Mouse (Mus musculus): Measurements from ENCODE around the gene Flvcr2. TPM values are rescaled to one million over a fixed set of nuclear protein-coding genes. Genes with fewer than 3 reads are reported as not detected.

The Flvcr2 gene
- polyA plus RNA-seq, 1 experiment from 2014 or later = 4.8 TPM

DNA sequence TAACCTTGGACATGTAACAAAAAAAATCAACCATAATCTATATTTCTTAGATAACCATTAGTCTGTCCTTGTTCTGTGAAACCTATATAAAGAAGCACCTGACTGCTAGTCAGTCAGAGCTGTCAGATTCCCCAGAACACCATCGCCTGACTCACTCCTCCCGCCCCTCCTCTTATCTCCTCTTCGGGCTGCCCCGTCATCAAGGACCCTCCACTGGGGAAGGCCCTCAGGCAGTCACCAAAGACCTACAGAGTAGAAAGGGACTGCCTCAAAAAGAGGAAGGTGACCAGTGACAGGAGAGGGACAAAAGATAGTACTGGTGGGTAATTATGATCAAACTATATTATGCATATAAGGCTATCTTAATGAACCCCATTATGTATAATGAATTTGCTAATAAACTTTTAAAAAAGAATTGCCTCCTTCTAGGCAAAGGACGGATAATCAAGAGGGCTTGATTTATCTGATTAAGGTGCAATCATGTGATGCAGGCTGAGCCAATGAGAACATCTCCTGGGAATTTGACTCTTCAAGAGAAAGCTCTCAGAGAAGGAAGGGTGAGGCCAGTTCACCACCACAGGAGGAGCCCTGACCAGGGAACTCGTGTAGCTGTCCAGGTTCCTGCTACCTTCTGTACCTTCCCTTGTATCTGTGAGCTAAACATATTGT is 19.5 kb upstream of the Flvcr2 start:
- Histone ChIP-seq H3K4me2 (replicated peaks; ENCODE audit: low read depth) (no peak overlapping the region), H3K4me1 (replicated peaks; ENCODE audit: control insufficient read depth, insufficient read depth) (no peaks in the 10 kb centered on the region), H3K4me3 (ENCODE audit: low read depth, low read length) (no peak overlapping the region), H3K9ac (ENCODE audit: low read length) (no peak overlapping the region), H3K9me3 (ENCODE audit: control insufficient read depth, low read length) (no peaks in the 10 kb centered on the region), H3K27ac (replicated peaks) (no peak overlapping the region), H3K27me3 (ENCODE audit: control insufficient read depth, insufficient read depth, low read length) (no peaks in the 10 kb centered on the region), H3K36me3 (ENCODE audit: control insufficient read depth, insufficient read depth, low read length) (no peaks in the 10 kb centered on the region)
- ATAC-seq (ENCODE audit: low FRiP score, low TSS enrichment) = no peak
- no peak for DNase-seq (ENCODE audit: low spot score)
- TF ChIP-seq CTCF (IDR thresholded peaks at IDR 0.05; ENCODE audit: low read depth) (no peak), EP300 (optimal IDR thresholded peaks at IDR 0.05) (no peak)
- 50% methylated on average over 6 of the region's 6 CpGs for WGBS

DNA sequence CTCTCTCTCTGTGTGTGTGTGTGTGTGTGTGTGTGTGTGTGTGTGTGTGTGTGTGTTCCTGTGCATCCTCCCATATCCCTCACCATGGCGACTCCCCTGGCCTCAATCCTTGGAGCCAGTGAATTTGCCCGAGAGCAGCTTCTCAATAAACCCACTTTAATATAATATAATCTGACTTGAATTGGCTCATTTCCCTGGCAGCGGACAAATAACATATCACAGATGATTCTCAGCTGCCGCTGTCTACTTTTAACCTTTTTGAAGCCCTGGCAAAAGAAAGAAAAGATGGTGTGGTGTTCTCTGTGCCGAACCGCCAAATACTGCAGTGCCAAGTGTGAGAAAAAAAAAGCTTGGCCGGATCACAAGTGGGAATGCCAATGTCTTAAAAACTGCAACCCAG is 18.2 kb upstream of the Flvcr2 start:
- H3K27me3 ChIP-seq (ENCODE audit: control insufficient read depth, insufficient read depth, low read length) = no peaks in the 10 kb centered on the region
- no peaks in the 10 kb centered on the region for H3K4me1 ChIP-seq (replicated peaks; ENCODE audit: control insufficient read depth, insufficient read depth)
- TF ChIP-seq EP300 (optimal IDR thresholded peaks at IDR 0.05) (no peak), CTCF (IDR thresholded peaks at IDR 0.05; ENCODE audit: low read depth) (no peak)
- no peak overlapping the region for H3K4me2 ChIP-seq (replicated peaks; ENCODE audit: low read depth)
- H3K4me3 ChIP-seq (ENCODE audit: low read depth, low read length) = no peak overlapping the region
- DNase-seq (ENCODE audit: low spot score) (no peak), ATAC-seq (ENCODE audit: low FRiP score, low TSS enrichment) (no peak)
- no peaks in the 10 kb centered on the region for H3K36me3 ChIP-seq (ENCODE audit: control insufficient read depth, insufficient read depth, low read length)
- H3K27ac ChIP-seq (replicated peaks) = no peak overlapping the region
- WGBS = 48% methylated on average over 7 of the region's 7 CpGs
- no peaks in the 10 kb centered on the region for H3K9me3 ChIP-seq (ENCODE audit: control insufficient read depth, low read length)
- H3K9ac ChIP-seq (ENCODE audit: low read length) = no peak overlapping the region

DNA sequence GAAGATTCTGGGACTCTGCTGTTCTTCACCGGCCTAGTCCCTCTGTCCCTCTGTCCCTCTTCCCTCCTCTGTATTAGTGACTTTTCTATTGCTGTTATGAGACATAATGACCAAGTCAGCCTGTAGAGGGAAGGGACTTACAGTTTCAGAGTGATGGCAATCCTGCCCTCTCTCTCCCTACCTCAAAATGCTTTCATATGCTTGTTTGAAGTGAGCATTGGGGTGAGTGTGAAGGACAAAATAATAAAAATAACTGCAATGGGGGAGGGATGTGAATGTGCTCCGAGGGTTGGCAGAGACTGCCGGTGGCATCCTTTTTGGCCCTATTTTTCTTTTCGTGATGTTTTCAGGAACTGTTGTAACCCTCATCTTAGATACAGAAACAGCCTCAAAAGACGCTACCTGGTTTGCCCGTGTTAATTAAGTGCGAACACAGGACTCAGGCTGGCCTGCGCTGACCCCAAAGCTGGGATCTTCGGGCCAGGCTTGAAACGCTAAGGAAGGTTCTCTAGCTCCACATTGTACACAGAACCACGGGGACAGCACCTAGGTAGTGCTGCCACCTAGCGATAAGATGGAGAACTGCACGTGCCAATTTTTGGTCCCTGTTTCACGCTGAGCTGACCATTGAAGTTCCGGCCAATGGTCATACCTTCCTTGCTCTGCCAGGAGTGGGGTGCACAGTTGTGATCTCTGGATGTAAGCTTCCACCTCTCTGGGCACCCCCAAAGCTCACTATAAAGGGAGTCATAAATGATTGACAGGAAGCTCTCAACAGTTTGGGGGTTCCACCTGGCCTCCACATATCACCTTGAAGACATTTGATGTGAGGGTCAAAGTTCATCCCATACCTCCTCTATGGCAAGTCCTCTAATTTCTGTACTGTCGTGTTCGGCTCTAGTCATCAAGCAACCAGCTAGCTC is 17.1 kb upstream of the Flvcr2 start:
- ATAC-seq (ENCODE audit: low FRiP score, low TSS enrichment) (peak; percentile 61; the same call in 1 of the 2 replicates), DNase-seq (ENCODE audit: low spot score) (peak; percentile 68)
- 36% methylated on average over 17 of the region's 17 CpGs for WGBS
- Histone ChIP-seq H3K4me3 (ENCODE audit: low read depth, low read length) (no peak overlapping the region), H3K27ac (replicated peaks) (no peak overlapping the region), H3K36me3 (ENCODE audit: control insufficient read depth, insufficient read depth, low read length) (no peaks in the 10 kb centered on the region), H3K9ac (ENCODE audit: low read length) (no peak overlapping the region), H3K9me3 (ENCODE audit: control insufficient read depth, low read length) (no peaks in the 10 kb centered on the region), H3K4me1 (replicated peaks; ENCODE audit: control insufficient read depth, insufficient read depth) (no peaks in the 10 kb centered on the region), H3K27me3 (ENCODE audit: control insufficient read depth, insufficient read depth, low read length) (no peaks in the 10 kb centered on the region), H3K4me2 (replicated peaks; ENCODE audit: low read depth) (no peak overlapping the region)
- TF ChIP-seq CTCF (IDR thresholded peaks at IDR 0.05; ENCODE audit: low read depth) = peak; percentile 97
- no peak for TF ChIP-seq EP300 (optimal IDR thresholded peaks at IDR 0.05)

DNA sequence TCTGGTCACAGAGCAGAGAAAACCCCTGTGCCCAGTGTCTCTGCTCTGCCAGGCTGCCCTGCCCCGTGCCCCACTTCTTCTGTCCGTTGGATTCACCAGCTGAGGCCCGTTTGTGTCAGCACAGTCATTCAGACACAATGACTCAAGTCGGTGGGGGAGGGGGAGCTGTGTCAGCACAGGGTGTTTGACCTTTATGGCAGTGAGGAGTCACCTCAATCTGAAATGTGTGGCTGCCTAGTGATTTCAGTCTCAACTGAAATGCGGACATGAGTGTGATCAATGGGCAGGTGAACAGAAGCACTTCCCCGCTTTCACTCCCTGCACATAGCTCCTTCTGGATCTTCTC is 16.4 kb upstream of the Flvcr2 start:
- WGBS = 62% methylated on average over 6 of the region's 6 CpGs
- DNase-seq (ENCODE audit: low spot score) (no peak), ATAC-seq (ENCODE audit: low FRiP score, low TSS enrichment) (peak; percentile 21; the same call in 1 of the 2 replicates)
- no peak overlapping the region for H3K4me2 ChIP-seq (replicated peaks; ENCODE audit: low read depth)
- H3K27ac ChIP-seq (replicated peaks) = no peak overlapping the region
- H3K27me3 ChIP-seq (ENCODE audit: control insufficient read depth, insufficient read depth, low read length) = no peaks in the 10 kb centered on the region
- no peak overlapping the region for H3K4me3 ChIP-seq (ENCODE audit: low read depth, low read length)
- no peak overlapping the region for H3K9ac ChIP-seq (ENCODE audit: low read length)
- no peaks in the 10 kb centered on the region for H3K4me1 ChIP-seq (replicated peaks; ENCODE audit: control insufficient read depth, insufficient read depth)
- TF ChIP-seq EP300 (optimal IDR thresholded peaks at IDR 0.05) (no peak), CTCF (IDR thresholded peaks at IDR 0.05; ENCODE audit: low read depth) (no peak)
- no peaks in the 10 kb centered on the region for H3K9me3 ChIP-seq (ENCODE audit: control insufficient read depth, low read length)
- H3K36me3 ChIP-seq (ENCODE audit: control insufficient read depth, insufficient read depth, low read length) = no peaks in the 10 kb centered on the region

DNA sequence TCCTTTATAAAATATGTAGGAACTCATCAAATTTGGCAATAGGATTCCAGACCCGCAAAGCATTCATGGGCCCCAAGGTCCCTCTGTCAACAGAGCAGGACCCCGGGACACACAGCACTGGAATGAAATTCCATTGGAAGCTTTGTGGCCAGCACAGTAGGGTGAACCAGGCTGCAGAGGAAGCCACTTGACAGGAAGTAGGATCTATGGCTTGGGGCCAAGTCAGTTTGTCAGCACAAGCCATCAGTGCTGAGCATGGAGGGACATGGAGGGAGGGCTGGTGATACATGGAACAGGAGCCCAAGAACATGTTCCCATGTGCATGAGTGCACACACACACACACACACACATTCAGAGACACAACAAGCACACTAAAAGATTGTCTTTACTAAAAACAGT is 10.1 kb upstream of the Flvcr2 start:
- no peak overlapping the region for H3K27ac ChIP-seq (replicated peaks)
- ATAC-seq (ENCODE audit: low FRiP score, low TSS enrichment) = no peak
- H3K4me3 ChIP-seq (ENCODE audit: low read depth, low read length) = no peak overlapping the region
- TF ChIP-seq EP300 (optimal IDR thresholded peaks at IDR 0.05) (no peak), CTCF (IDR thresholded peaks at IDR 0.05; ENCODE audit: low read depth) (no peak)
- H3K9ac ChIP-seq (ENCODE audit: low read length) = no peak overlapping the region
- no peak overlapping the region for H3K4me2 ChIP-seq (replicated peaks; ENCODE audit: low read depth)
- no peaks in the 10 kb centered on the region for H3K27me3 ChIP-seq (ENCODE audit: control insufficient read depth, insufficient read depth, low read length)
- H3K9me3 ChIP-seq (ENCODE audit: control insufficient read depth, low read length) = no peaks in the 10 kb centered on the region
- H3K4me1 ChIP-seq (replicated peaks; ENCODE audit: control insufficient read depth, insufficient read depth) = no peaks in the 10 kb centered on the region
- 70% methylated on average over 2 of the region's 2 CpGs for WGBS
- no peaks in the 10 kb centered on the region for H3K36me3 ChIP-seq (ENCODE audit: control insufficient read depth, insufficient read depth, low read length)
- no peak for DNase-seq (ENCODE audit: low spot score)

DNA sequence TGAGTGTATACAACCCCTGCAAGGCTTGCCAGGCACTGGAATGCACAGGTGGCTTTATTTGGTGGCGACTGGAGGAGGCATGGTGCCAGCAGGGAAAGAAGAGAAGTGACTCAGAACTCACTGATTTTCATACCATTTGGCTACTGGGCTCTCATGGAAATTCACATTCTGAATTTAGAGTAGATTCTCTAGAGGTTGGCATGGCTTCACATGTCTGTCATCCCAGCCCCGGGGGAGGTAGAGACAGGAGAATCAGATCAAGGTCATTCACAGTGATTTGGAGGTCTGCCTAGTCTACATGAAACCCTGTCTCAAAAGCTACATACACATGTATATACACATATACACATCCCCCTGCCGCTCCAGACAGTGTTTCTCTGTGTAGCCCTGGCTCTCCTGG is 9.4 kb upstream of the Flvcr2 start:
- TF ChIP-seq EP300 (optimal IDR thresholded peaks at IDR 0.05) (no peak), CTCF (IDR thresholded peaks at IDR 0.05; ENCODE audit: low read depth) (no peak)
- Histone ChIP-seq H3K4me1 (replicated peaks; ENCODE audit: control insufficient read depth, insufficient read depth) (no peaks in the 10 kb centered on the region), H3K9me3 (ENCODE audit: control insufficient read depth, low read length) (no peaks in the 10 kb centered on the region), H3K27ac (replicated peaks) (no peak overlapping the region), H3K36me3 (ENCODE audit: control insufficient read depth, insufficient read depth, low read length) (no peaks in the 10 kb centered on the region), H3K4me3 (ENCODE audit: low read depth, low read length) (no peak overlapping the region), H3K27me3 (ENCODE audit: control insufficient read depth, insufficient read depth, low read length) (no peaks in the 10 kb centered on the region), H3K9ac (ENCODE audit: low read length) (no peak overlapping the region), H3K4me2 (replicated peaks; ENCODE audit: low read depth) (no peak overlapping the region)
- ATAC-seq (ENCODE audit: low FRiP score, low TSS enrichment) (no peak), DNase-seq (ENCODE audit: low spot score) (no peak)
- 82% methylated on average over 3 of the region's 3 CpGs for WGBS

Data from stomach, postnatal 0 days (tissue).